Mouse (Mus musculus): ENCODE data around the gene Vcp. TPM values are rescaled to one million over a fixed set of nuclear protein-coding genes. Genes with fewer than 3 reads are reported as not detected.

Gene Vcp
- polyA plus RNA-seq, 1 experiment: 68.4 TPM

GRCm38 (mm10) chr4:42948527-42948926, 51.8 kb downstream of the Vcp start:
- Histone ChIP-seq H3K27ac (ENCODE audit: insufficient read depth, low read length) (no peak overlapping the region), H3K27me3 (ENCODE audit: control insufficient read depth, insufficient read depth, low read length) (no peaks in the 10 kb centered on the region), H3K4me1 (ENCODE audit: control insufficient read depth, insufficient read depth, insufficient read length) (peaks cover 4% of the 10 kb centered on the region; the same call in 1 of the 2 replicates), H3K4me3 (ENCODE audit: extremely low read depth, insufficient read depth, insufficient read length) (no peak overlapping the region), H3K36me3 (ENCODE audit: control insufficient read depth, insufficient read depth, low read length) (no peaks in the 10 kb centered on the region)
- 32% methylated on average over 13 of the region's 13 CpGs for WGBS
- no peak for DNase-seq (ENCODE audit: low read depth in 1 of 2, low spot score in 2 of 2)
- no peak for TF ChIP-seq POLR2A (IDR thresholded peaks at IDR 0.05; ENCODE audit: low read depth, low read length)
- TF ChIP-seq CTCF (IDR thresholded peaks at IDR 0.05; ENCODE audit: extremely low read depth, insufficient read depth, insufficient read length, insufficient replicate concordance): no peak

DNA sequence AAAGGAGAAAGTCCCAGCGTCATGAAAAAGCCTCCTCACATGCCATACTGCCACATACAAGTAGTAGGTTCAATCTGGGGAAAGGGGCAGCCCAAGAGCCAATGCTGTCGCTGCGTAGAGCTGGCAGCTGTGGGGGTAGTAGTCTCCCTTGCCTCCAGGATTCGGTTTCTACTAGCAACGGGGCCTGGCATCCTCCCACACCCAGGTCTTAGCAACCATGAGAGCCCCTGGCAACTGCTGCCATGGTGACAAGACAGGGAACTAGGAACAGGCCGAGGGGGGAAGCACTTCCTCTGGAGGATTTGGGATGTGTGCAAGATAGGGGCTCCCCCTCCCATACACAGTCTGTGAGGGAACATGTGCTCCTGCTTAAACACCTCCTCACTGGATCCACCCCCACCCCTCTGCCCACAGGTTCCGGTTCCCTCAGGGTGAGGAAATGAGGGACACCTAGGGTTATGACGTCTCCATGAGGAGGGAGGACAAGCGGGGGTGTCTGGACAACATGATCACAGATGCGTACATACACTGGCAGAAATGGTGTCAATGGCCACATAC, 53.5 kb downstream of the Vcp start:
- Histone ChIP-seq H3K4me1 (ENCODE audit: control insufficient read depth, insufficient read depth, insufficient read length) (peaks cover 4% of the 10 kb centered on the region; the same call in 1 of the 2 replicates), H3K27ac (ENCODE audit: insufficient read depth, low read length) (no peak overlapping the region), H3K36me3 (ENCODE audit: control insufficient read depth, insufficient read depth, low read length) (no peaks in the 10 kb centered on the region), H3K27me3 (ENCODE audit: control insufficient read depth, insufficient read depth, low read length) (no peaks in the 10 kb centered on the region), H3K4me3 (ENCODE audit: extremely low read depth, insufficient read depth, insufficient read length) (no peak overlapping the region)
- WGBS: 42% methylated on average over 10 of the region's 10 CpGs
- TF ChIP-seq CTCF (IDR thresholded peaks at IDR 0.05; ENCODE audit: extremely low read depth, insufficient read depth, insufficient read length, insufficient replicate concordance) (no peak), POLR2A (IDR thresholded peaks at IDR 0.05; ENCODE audit: low read depth, low read length) (no peak)
- DNase-seq (ENCODE audit: low read depth in 1 of 2, low spot score in 2 of 2): no peak

DNA sequence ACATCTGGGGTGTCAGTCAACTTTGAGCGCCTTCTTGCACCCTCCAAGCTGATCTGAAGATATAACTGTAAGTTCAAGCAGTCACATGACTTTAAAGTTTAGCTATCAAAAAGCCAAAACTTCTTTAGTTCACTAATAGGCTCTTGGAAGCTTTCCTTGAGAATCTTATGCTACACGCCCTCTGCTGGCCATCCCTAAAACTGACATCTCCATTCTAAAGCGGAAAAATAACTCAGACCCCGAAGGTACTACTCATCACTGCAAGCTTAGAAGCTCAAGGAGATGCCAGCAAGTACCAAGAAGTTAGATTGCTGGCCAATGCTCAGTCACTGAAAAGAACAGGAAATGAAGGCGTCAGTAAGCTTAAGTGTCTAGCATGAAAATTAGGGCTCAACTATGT, 54.4 kb downstream of the Vcp start:
- Histone ChIP-seq H3K27me3 (ENCODE audit: control insufficient read depth, insufficient read depth, low read length) (no peaks in the 10 kb centered on the region), H3K27ac (ENCODE audit: insufficient read depth, low read length) (no peak overlapping the region), H3K4me3 (ENCODE audit: extremely low read depth, insufficient read depth, insufficient read length) (no peak overlapping the region), H3K4me1 (ENCODE audit: control insufficient read depth, insufficient read depth, insufficient read length) (peaks cover 4% of the 10 kb centered on the region; the same call in 1 of the 2 replicates), H3K36me3 (ENCODE audit: control insufficient read depth, insufficient read depth, low read length) (no peaks in the 10 kb centered on the region)
- WGBS: 7% methylated on average over 5 of the region's 5 CpGs
- TF ChIP-seq POLR2A (IDR thresholded peaks at IDR 0.05; ENCODE audit: low read depth, low read length): no peak
- TF ChIP-seq CTCF (IDR thresholded peaks at IDR 0.05; ENCODE audit: extremely low read depth, insufficient read depth, insufficient read length, insufficient replicate concordance): 0 out of 2 replicates have a peak, but pooled peaks have one; percentile 4
- DNase-seq (ENCODE audit: low read depth in 1 of 2, low spot score in 2 of 2): no peak

DNA sequence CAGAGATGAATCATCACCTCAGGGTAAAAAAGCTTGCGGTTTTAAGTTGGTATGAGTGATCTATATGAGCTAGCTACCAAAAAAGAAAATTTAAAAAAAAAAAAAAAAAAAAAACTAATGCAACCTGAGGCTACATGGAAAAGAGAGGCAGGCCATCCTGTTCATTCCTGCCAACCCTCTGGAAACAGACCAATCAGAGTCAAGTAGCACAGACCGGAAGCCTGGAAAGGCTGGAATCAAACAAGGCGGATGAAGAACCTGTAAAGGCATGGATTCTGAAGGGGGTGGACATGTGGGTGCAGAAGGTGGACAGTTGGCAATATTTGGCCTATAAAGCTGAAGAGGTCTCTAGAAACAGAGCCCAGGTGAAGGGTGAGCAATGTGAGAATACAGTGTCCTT, 54.9 kb downstream of the Vcp start:
- no peak for DNase-seq (ENCODE audit: low read depth in 1 of 2, low spot score in 2 of 2)
- Histone ChIP-seq H3K4me1 (ENCODE audit: control insufficient read depth, insufficient read depth, insufficient read length) (peaks cover 4% of the 10 kb centered on the region; the same call in 1 of the 2 replicates), H3K27ac (ENCODE audit: insufficient read depth, low read length) (no peak overlapping the region), H3K4me3 (ENCODE audit: extremely low read depth, insufficient read depth, insufficient read length) (no peak overlapping the region), H3K27me3 (ENCODE audit: control insufficient read depth, insufficient read depth, low read length) (no peaks in the 10 kb centered on the region), H3K36me3 (ENCODE audit: control insufficient read depth, insufficient read depth, low read length) (no peaks in the 10 kb centered on the region)
- 84% methylated on average over 3 of the region's 3 CpGs for WGBS
- TF ChIP-seq POLR2A (IDR thresholded peaks at IDR 0.05; ENCODE audit: low read depth, low read length) (no peak), CTCF (IDR thresholded peaks at IDR 0.05; ENCODE audit: extremely low read depth, insufficient read depth, insufficient read length, insufficient replicate concordance) (no peak)

GRCm38 (mm10) chr4:42945043-42945442, 55.3 kb downstream of the Vcp start:
- 29% methylated on average over 6 of the region's 6 CpGs for WGBS
- H3K27ac ChIP-seq (ENCODE audit: insufficient read depth, low read length): no peak overlapping the region
- H3K27me3 ChIP-seq (ENCODE audit: control insufficient read depth, insufficient read depth, low read length): no peaks in the 10 kb centered on the region
- DNase-seq (ENCODE audit: low read depth in 1 of 2, low spot score in 2 of 2): no peak
- no peak overlapping the region for H3K4me3 ChIP-seq (ENCODE audit: extremely low read depth, insufficient read depth, insufficient read length)
- no peaks in the 10 kb centered on the region for H3K36me3 ChIP-seq (ENCODE audit: control insufficient read depth, insufficient read depth, low read length)
- H3K4me1 ChIP-seq (ENCODE audit: control insufficient read depth, insufficient read depth, insufficient read length): peaks cover 4% of the 10 kb centered on the region; the same call in 1 of the 2 replicates
- TF ChIP-seq CTCF (IDR thresholded peaks at IDR 0.05; ENCODE audit: extremely low read depth, insufficient read depth, insufficient read length, insufficient replicate concordance): no peak
- no peak for TF ChIP-seq POLR2A (IDR thresholded peaks at IDR 0.05; ENCODE audit: low read depth, low read length)

DNA sequence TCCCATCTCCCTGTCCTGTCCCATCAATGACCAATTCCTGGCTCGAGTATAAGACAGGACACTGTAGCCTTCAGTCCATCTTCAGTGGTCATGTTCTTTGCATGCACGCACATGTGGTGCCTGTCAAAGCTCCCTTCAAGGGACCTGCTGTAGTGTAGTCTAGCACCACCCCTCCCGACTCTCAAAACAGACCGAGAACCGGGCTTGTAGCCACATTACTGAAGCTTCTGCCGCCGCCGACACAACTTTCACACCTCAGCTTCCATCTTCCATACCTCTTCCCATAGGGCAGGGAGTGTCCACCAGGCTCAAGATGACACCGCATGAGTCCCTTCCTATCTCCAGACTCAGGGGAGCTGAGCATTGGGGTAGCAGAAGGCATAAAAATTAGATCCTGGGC, 56.1 kb downstream of the Vcp start:
- no peak overlapping the region for H3K4me3 ChIP-seq (ENCODE audit: extremely low read depth, insufficient read depth, insufficient read length)
- H3K27ac ChIP-seq (ENCODE audit: insufficient read depth, low read length): no peak overlapping the region
- TF ChIP-seq POLR2A (IDR thresholded peaks at IDR 0.05; ENCODE audit: low read depth, low read length) (no peak), CTCF (IDR thresholded peaks at IDR 0.05; ENCODE audit: extremely low read depth, insufficient read depth, insufficient read length, insufficient replicate concordance) (no peak)
- 85% methylated on average over 9 of the region's 9 CpGs for WGBS
- no peaks in the 10 kb centered on the region for H3K27me3 ChIP-seq (ENCODE audit: control insufficient read depth, insufficient read depth, low read length)
- DNase-seq (ENCODE audit: low read depth in 1 of 2, low spot score in 2 of 2): no peak
- H3K36me3 ChIP-seq (ENCODE audit: control insufficient read depth, insufficient read depth, low read length): no peaks in the 10 kb centered on the region
- H3K4me1 ChIP-seq (ENCODE audit: control insufficient read depth, insufficient read depth, insufficient read length): peaks cover 3% of the 10 kb centered on the region; the same call in 1 of the 2 replicates

- no peak overlapping the region for H3K27ac ChIP-seq (ENCODE audit: insufficient read depth, low read length)
- no peaks in the 10 kb centered on the region for H3K27me3 ChIP-seq (ENCODE audit: control insufficient read depth, insufficient read depth, low read length)
- H3K36me3 ChIP-seq (ENCODE audit: control insufficient read depth, insufficient read depth, low read length): no peaks in the 10 kb centered on the region
- H3K4me1 ChIP-seq (ENCODE audit: control insufficient read depth, insufficient read depth, insufficient read length): no peaks in the 10 kb centered on the region
- H3K4me3 ChIP-seq (ENCODE audit: extremely low read depth, insufficient read depth, insufficient read length): no peak overlapping the region
- DNase-seq (ENCODE audit: low read depth in 1 of 2, low spot score in 2 of 2): no peak
- TF ChIP-seq POLR2A (IDR thresholded peaks at IDR 0.05; ENCODE audit: low read depth, low read length): no peak
- TF ChIP-seq CTCF (IDR thresholded peaks at IDR 0.05; ENCODE audit: extremely low read depth, insufficient read depth, insufficient read length, insufficient replicate concordance): no peak
- 83% methylated on average over 5 of the region's 5 CpGs for WGBS
These were observed 57.0 kb downstream of the Vcp start for GRCm38 (mm10) chr4:42943341-42943740.

Data from spleen, adult 2 months (tissue).